Mouse (Mus musculus) brain, embryonic 14.5 days (tissue): Measurements from ENCODE around the gene Ccnl2. TPM values are rescaled to one million over a fixed set of nuclear protein-coding genes. Genes with fewer than 3 reads are reported as not detected.

Source experiments
- DNase-seq: peaks from one replicate; pipeline ENCODE4 v3.0.0-alpha.2; 2011; ENCODE audit warnings: low read depth
- CTCF ChIP-seq: fragments of 200-500 bp; IDR thresholded peaks from 2 replicates; pipeline ENCODE4 v1.5.1; 2012; ENCODE audit warnings: inconsistent platforms, mild to moderate bottlenecking, moderate library complexity, borderline replicate concordance; ENCODE audit not compliant: insufficient read depth, insufficient read length; ENCODE audit errors: extremely low read depth
- POLR2A ChIP-seq: fragments of 200-500 bp; IDR thresholded peaks from 2 replicates; pipeline ENCODE4 v1.6.1; 2012; ENCODE audit warnings: mild to moderate bottlenecking, inconsistent platforms, borderline replicate concordance; ENCODE audit not compliant: poor library complexity, insufficient read depth, insufficient read length, severe bottlenecking; ENCODE audit errors: extremely low read depth
- polyA plus RNA-seq: library from polyadenylated mRNA; depleted of rRNA; stranded (reverse); fragments of >200 nt; gene quantifications from 2 replicates; pipeline ENCODE4 v1.2.3, GENCODE M21; 2012; rRNA removed

Ccnl2 gene
- polyA plus RNA-seq, 1 experiment: 161 TPM

GRCm38 (mm10) chr4:155856071-155856470 is 43.8 kb downstream of the Ccnl2 start:
- no peak for DNase-seq

DNA sequence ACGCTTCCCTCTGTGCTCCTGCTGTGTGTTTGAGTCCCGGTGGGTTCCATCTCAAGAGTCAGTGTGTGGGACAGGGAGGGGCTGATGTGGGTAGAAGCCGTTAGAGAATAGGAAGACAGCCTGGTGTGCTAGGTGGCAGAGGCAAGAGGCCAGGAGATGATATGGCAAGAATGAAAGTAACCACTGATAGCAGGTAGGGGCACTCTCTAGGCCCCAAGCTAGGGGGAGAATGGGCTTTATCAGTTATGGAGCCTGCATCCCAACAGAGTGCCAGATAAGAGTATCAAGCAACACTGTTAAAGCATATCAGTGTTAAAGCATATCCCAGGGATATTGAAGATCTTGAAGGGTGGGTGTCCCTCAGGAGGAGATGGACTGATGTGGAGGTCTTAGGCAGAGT is 44.6 kb downstream of the Ccnl2 start:
- no peak for DNase-seq
- no peak for TF ChIP-seq POLR2A
- no peak for TF ChIP-seq CTCF

More at GRCm38 (mm10) chr4:155856071-155856470, 43.8 kb downstream of the Ccnl2 start:
- TF ChIP-seq CTCF: no peak
- TF ChIP-seq POLR2A: no peak

DNA sequence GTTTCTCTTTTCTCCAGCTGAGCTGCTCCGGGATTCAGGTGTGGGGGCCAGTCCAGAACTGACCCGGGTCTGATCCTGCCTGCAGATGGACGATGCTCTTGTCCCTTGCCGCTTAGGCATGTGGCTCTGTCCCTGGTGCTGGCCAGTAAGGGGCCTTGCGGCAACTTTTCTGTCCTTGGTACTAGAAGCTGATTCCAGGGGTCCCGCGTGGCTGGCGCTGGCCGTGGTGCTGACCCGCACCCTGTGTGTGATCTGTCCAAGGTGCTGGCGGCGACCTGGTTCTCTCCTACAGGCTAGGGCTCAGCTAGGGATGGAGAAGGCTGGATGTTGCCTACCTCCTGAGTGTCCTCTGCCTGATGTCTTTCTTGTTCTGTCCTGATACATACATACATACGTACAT is 47.0 kb downstream of the Ccnl2 start:
- peak; percentile 46 for DNase-seq

GRCm38 (mm10) chr4:155861787-155862186 is 49.5 kb downstream of the Ccnl2 start:
- no peak for TF ChIP-seq CTCF
- no peak for TF ChIP-seq POLR2A
- DNase-seq: no peak

More for the DNA sequence above, 47.0 kb downstream of the Ccnl2 start:
- no peak for TF ChIP-seq CTCF
- no peak for TF ChIP-seq POLR2A

- TF ChIP-seq CTCF: no peak
- no peak for TF ChIP-seq POLR2A
- DNase-seq: no peak
These were observed 50.7 kb downstream of the Ccnl2 start, which contains the start of gene Tas1r3 for GRCm38 (mm10) chr4:155863001-155863400. TSS of gene Tas1r3 (minus strand) at chr4:155863362.

GRCm38 (mm10) chr4:155868614-155869298 is 56.5 kb downstream of the Ccnl2 start:
- DNase-seq: no peak
- TF ChIP-seq CTCF: no peak
- TF ChIP-seq POLR2A: no peak

DNA sequence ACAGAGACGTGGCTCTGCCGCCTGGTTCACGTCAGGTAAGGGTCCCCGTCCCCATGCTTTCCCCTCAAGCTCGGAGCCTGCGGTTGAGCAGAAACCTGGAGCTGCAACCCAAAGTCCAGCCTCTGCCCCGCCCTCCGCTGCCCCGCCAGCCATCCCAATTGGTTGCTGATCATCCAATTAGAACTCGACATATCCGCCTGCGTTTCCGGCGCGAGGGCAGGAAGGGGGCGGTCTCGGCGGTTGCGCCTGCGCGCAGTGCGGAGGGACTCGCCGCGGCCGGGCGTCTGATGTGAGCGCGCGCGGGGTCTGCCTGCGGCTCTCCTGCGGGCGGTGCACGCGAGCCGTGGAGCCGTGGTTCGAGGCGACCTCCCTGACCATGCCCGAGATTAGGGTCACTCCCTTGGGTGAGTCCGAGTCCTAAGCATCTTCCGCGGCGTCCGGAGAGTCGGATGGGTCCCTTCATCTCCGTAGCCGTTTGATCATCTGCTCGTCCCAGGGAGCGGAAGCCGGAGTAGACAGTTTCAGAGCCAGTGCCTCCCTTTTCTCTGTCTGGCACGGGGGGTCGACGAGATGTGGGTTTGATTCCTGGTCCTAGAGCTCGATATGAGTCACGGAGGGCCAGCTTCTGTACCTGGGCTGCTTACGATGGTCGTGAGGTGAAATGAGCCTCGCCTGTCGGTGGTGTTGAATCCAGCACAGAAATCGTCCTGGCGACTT is 57.2 kb downstream of the Ccnl2 start, which contains the start of the genes Cptp and Ints11:
Gene Cptp (minus strand): TSS at position 124 of the 717 bp plus-strand sequence.
Gene Ints11 (plus strand): TSS at position 230 of the 717 bp plus-strand sequence.
- DNase-seq: peak; percentile 98
- no peak for TF ChIP-seq CTCF
- TF ChIP-seq POLR2A: peak; percentile 97

GRCm38 (mm10) chr4:155871404-155871803 is 59.1 kb downstream of the Ccnl2 start:
- TF ChIP-seq CTCF (no peak), POLR2A (no peak)
- DNase-seq: no peak

Other genes with a start within 250 kb of the Ccnl2 start
- gene Slc35e2, start 211.1 kb upstream of the Ccnl2 start, polyA plus RNA-seq: 15.0 and 21.8 TPM in 2 replicates
- 32.8 and 52.2 TPM in 2 replicates for gene Cdk11b, start 187.6 kb upstream of the Ccnl2 start, polyA plus RNA-seq
- gene Gm10563, start 167.1 kb upstream of the Ccnl2 start, polyA plus RNA-seq: not detected in 2 replicates
- gene Mmp23, start 159.1 kb upstream of the Ccnl2 start, polyA plus RNA-seq: 9.8 and 11.0 TPM in 2 replicates
- gene Mib2, start 143.3 kb upstream of the Ccnl2 start, polyA plus RNA-seq: 94.1 and 114 TPM in 2 replicates
- 27.0 and 30.3 TPM in 2 replicates for gene Fndc10, start 118.1 kb upstream of the Ccnl2 start, polyA plus RNA-seq
- gene Ssu72, start 107.7 kb upstream of the Ccnl2 start, polyA plus RNA-seq: 117 and 133 TPM in 2 replicates
- 31.1 and 31.4 TPM in 2 replicates for gene Tmem240, start 77.7 kb upstream of the Ccnl2 start, polyA plus RNA-seq
- 103 and 120 TPM in 2 replicates for gene Atad3a, start 51.4 kb upstream of the Ccnl2 start, polyA plus RNA-seq
- 22.0 and 25.3 TPM in 2 replicates for gene Vwa1, start 37.8 kb upstream of the Ccnl2 start, polyA plus RNA-seq
- gene Tmem88b, start 26.6 kb upstream of the Ccnl2 start, polyA plus RNA-seq: 1.4 and 1.5 TPM in 2 replicates
- gene Ankrd65, start 22.1 kb upstream of the Ccnl2 start, polyA plus RNA-seq: not detected in 2 replicates
- 94.1 and 117 TPM in 2 replicates for gene Mrpl20, start 9.6 kb upstream of the Ccnl2 start, polyA plus RNA-seq
- 100 and 128 TPM in 2 replicates for gene Aurkaip1, start 18.8 kb downstream of the Ccnl2 start, polyA plus RNA-seq
- 39.9 and 42.2 TPM in 2 replicates for gene Mxra8, start 27.2 kb downstream of the Ccnl2 start, polyA plus RNA-seq
- 139 and 184 TPM in 2 replicates for gene Dvl1, start 34.9 kb downstream of the Ccnl2 start, polyA plus RNA-seq
- gene Tas1r3, start 50.9 kb downstream of the Ccnl2 start, polyA plus RNA-seq: 0.77 and 0.83 TPM in 2 replicates
- 29.0 and 30.0 TPM in 2 replicates for gene Cptp, start 57.0 kb downstream of the Ccnl2 start, polyA plus RNA-seq
- 69.1 and 96.2 TPM in 2 replicates for gene Ints11, start 57.1 kb downstream of the Ccnl2 start, polyA plus RNA-seq
- gene Pusl1, start 79.3 kb downstream of the Ccnl2 start, polyA plus RNA-seq: 75.1 and 115 TPM in 2 replicates
- 128 and 130 TPM in 2 replicates for gene Acap3, start 79.3 kb downstream of the Ccnl2 start, polyA plus RNA-seq
- gene Ube2j2, start 131.3 kb downstream of the Ccnl2 start, polyA plus RNA-seq: 114 and 144 TPM in 2 replicates
- gene C1qtnf12, start 149.8 kb downstream of the Ccnl2 start, polyA plus RNA-seq: 8.6 and 11.0 TPM in 2 replicates
- gene B3galt6, start 180.2 kb downstream of the Ccnl2 start, polyA plus RNA-seq: 19.3 and 22.2 TPM in 2 replicates
- gene Sdf4, start 180.4 kb downstream of the Ccnl2 start, polyA plus RNA-seq: 36.8 and 61.3 TPM in 2 replicates
- 3.3 and 4.4 TPM in 2 replicates for gene Tnfrsf4, start 201.4 kb downstream of the Ccnl2 start, polyA plus RNA-seq
- 0.24 and 0.25 TPM in 2 replicates for gene Tnfrsf18, start 213.7 kb downstream of the Ccnl2 start, polyA plus RNA-seq
- 0.05 and 0.23 TPM in 2 replicates for gene Ttll10, start 246.9 kb downstream of the Ccnl2 start, polyA plus RNA-seq